Mouse (Mus musculus) limb, embryonic 11.5 days (tissue): Measurements from ENCODE around the gene Tarsl2. TPM values are rescaled to one million over a fixed set of nuclear protein-coding genes. Genes with fewer than 3 reads are reported as not detected.

Experiments
- ATAC-seq: fragments of 200-750 bp; cut with Nextera tagmentation; 2 replicates; pipeline ENCODE4 v1.8.0; 2017; ENCODE audit warnings: low read depth; ENCODE audit not compliant: insufficient number of reproducible peaks, low FRiP score, low TSS enrichment
- DNase-seq: peaks from one replicate; pipeline ENCODE4 v3.0.0-alpha.2; 2015; ENCODE audit warnings: low spot score
- H3K27ac ChIP-seq: fragments of 300-500 bp; sonication (generic); replicated peaks from 2 replicates; pipeline ENCODE4 v1.5.1; 2014; ENCODE audit warnings: low read depth, mild to moderate bottlenecking, low read length
- H3K27me3 ChIP-seq: fragments of 300-500 bp; sonication (generic); 2 replicates; pipeline ENCODE4 v1.6.1; 2014; ENCODE audit warnings: mild to moderate bottlenecking, low read length, mixed read lengths; ENCODE audit not compliant: control insufficient read depth, insufficient read depth
- H3K36me3 ChIP-seq: fragments of 300-500 bp; sonication (generic); 2 replicates; pipeline ENCODE4 v1.6.1; 2014; ENCODE audit warnings: mild to moderate bottlenecking, low read length, moderate library complexity, mixed read lengths; ENCODE audit not compliant: control insufficient read depth, insufficient read depth
- H3K4me1 ChIP-seq: fragments of 300-500 bp; sonication (generic); 2 replicates; pipeline ENCODE4 v1.6.1; 2014; ENCODE audit warnings: low read length, mixed read lengths; ENCODE audit not compliant: control insufficient read depth, insufficient read depth
- H3K4me2 ChIP-seq: fragments of 300-500 bp; sonication (generic); 2 replicates; pipeline ENCODE4 v1.6.1; 2014; ENCODE audit warnings: low read depth, mild to moderate bottlenecking, moderate library complexity; ENCODE audit not compliant: severe bottlenecking
- H3K4me3 ChIP-seq: fragments of 300-500 bp; sonication (generic); 2 replicates; pipeline ENCODE4 v1.5.1; 2014; ENCODE audit warnings: low read depth, low read length
- H3K9ac ChIP-seq: fragments of 300-500 bp; sonication (generic); 2 replicates; pipeline ENCODE4 v1.6.1; 2014; ENCODE audit warnings: mild to moderate bottlenecking, low read length
- H3K9me3 ChIP-seq: fragments of 300-500 bp; sonication (generic); 2 replicates; pipeline ENCODE4 v1.6.1; 2016; ENCODE audit warnings: low read length; ENCODE audit not compliant: control insufficient read depth
- WGBS: fragments of 180-500 bp; shearing (Covaris S2); extraction: QIAGEN DNeasy Blood & Tissue Kit; methylation state at CpG from one replicate; pipeline ENCODE4 v1.1.7; 2014; 5-methylcytosine and 5-hydroxymethylcytosine counted together
- polyA plus RNA-seq: library from polyadenylated mRNA; unstranded; fragments of >200 nt; fragmentation: Nextera tagmentation; extraction: Ambion mirVana; gene quantifications from 2 replicates; pipeline ENCODE4 v1.2.1, GENCODE M21; 2014

Gene Tarsl2
- polyA plus RNA-seq, 1 experiment from 2014 or later, result 10.0 TPM

DNA sequence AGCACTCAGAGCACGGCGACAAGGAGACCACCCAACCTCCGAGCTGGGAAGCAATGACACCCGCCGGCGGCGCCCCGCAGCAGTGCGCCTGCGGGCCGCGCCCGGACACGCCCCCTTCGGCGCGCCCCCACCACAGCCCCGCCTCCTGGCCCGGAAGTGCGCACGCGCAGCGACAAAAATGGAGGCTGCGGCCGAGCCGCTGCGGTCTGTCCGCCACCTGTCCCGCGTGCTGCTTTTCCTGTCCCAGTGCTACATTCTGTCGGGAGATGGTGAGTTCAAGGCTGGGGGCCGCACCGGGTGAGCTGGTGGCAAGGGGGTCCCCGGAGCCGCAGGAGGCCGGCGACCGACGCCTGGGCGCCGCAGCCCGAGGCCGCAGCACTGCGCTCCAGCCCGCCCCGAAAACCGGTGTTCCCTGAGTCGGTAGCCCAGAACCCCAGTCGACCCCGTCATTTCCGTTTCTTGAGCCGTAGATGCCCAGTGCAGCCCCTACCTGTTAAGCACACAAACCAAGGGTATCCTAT, 48.7 kb downstream of the Tarsl2 start:
- no peaks in the 10 kb centered on the region for H3K27me3 ChIP-seq
- H3K4me1 ChIP-seq, result peaks cover 8% of the 10 kb centered on the region
- DNase-seq (peak; percentile 89), ATAC-seq (peak; percentile 92)
- under 1% methylated on average over 51 of the region's 52 CpGs for WGBS
- H3K9me3 ChIP-seq, result no peaks in the 10 kb centered on the region
- H3K9ac ChIP-seq, result peak overlapping the region; percentile 77
- 0 out of 2 replicates have a peak overlapping the region, but pooled peaks have one; percentile 39 for H3K27ac ChIP-seq
- peak overlapping the region; percentile 51 for H3K4me2 ChIP-seq
- peak overlapping the region; percentile 77 for H3K4me3 ChIP-seq
- peaks cover 3% of the 10 kb centered on the region; the same call in 1 of the 2 replicates for H3K36me3 ChIP-seq

DNA sequence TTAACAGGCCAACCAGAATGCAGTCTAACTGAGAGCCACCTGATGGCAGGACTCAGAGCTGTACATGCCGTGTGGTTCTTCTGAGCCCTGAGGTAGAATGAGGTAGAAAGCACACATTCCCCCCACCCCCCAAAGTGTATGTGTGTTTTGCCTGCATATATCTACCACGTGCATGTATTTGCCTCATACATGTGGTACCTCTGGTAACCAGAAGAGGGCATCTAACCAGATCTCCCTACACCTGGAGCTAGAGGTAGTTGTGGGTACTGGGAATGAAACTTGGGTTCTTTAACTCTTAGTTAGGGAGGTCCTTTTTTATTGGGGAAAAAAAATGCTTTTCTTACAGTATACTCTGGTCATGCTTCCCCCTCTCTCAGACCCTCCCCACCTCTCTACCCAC, 51.8 kb downstream of the Tarsl2 start:
- 59% methylated on average over 2 of the region's 2 CpGs for WGBS
- Histone ChIP-seq H3K4me1 (peaks cover 8% of the 10 kb centered on the region), H3K27ac (no peak overlapping the region), H3K9ac (no peak overlapping the region), H3K4me2 (no peak overlapping the region), H3K27me3 (no peaks in the 10 kb centered on the region), H3K4me3 (no peak overlapping the region), H3K36me3 (peaks cover 7% of the 10 kb centered on the region), H3K9me3 (no peaks in the 10 kb centered on the region)
- ATAC-seq (no peak), DNase-seq (no peak)

DNA sequence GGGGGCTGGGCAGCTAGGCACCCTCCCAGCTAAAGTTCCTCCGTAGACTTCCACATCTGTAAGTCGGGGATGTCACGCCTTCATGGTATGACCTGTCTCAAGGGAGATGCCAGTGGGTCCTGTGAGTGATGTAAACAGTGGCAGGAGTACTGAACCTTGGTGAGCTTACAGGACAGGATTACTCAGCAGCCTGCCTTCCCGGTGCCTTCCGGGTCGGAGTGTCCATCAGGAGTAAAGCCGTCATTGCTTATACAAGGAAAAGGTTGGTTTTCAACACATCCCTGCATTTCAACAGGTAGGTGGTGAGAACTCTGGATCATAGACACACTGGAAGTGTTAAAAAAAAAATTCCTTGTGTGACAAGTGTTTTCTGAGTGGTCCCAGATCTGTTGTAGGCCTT, 57.4 kb downstream of the Tarsl2 start:
- no peak for ATAC-seq
- Histone ChIP-seq H3K4me3 (no peak overlapping the region), H3K9me3 (no peaks in the 10 kb centered on the region), H3K9ac (no peak overlapping the region), H3K4me2 (no peak overlapping the region), H3K27ac (no peak overlapping the region), H3K4me1 (no peaks in the 10 kb centered on the region), H3K36me3 (peaks cover 13% of the 10 kb centered on the region), H3K27me3 (no peaks in the 10 kb centered on the region)
- DNase-seq, result no peak
- 91% methylated on average over 7 of the region's 7 CpGs for WGBS

DNA sequence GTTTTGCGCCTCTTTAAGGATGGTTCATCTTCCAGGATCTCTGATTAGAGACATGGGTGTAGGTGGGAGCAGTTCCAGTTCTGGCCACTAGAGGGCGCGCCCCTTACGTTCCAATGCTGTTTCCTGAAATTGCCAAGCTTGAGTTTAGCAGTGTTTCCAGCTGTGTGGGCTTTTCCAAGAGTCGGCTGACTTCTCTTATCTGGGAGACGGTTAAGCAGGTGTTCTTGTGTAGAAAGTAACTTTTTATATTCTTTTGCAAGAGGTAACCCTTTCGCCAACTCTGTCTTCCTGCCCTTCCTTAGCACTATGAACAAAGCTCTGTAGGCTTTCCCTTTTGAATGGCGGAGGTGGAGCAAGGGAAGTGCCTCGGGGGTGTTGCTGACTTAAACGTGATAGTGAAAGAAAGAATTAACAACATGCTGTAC, 60.1 kb downstream of the Tarsl2 start:
- Histone ChIP-seq H3K36me3 (peaks cover 9% of the 10 kb centered on the region), H3K4me3 (no peak overlapping the region), H3K9ac (no peak overlapping the region), H3K4me1 (no peaks in the 10 kb centered on the region), H3K4me2 (peak overlapping the region; percentile 25; the same call in 1 of the 2 replicates), H3K27ac (no peak overlapping the region), H3K9me3 (no peaks in the 10 kb centered on the region), H3K27me3 (no peaks in the 10 kb centered on the region)
- peak; percentile 88 for DNase-seq
- WGBS, result 24% methylated on average over 10 of the region's 10 CpGs
- no peak for ATAC-seq

DNA sequence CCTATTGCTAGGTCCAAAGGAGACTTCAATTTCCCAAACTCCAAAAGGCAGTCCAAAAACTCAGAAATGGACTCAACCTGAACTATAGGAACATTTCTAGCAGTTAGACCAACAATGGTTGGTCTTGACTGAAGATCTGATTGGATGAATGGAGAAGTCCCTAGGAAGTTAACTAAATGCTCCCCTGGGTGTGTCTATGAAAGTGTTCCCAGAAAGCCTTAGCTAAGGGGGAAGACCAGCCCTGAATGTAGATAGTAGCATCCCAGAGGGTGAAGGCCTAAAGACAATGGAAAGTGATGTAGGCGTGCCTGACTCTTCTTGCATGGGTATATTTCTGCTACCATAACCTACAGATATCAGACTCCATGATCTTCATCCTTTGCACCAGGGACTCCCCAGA, 63.8 kb downstream of the Tarsl2 start:
- H3K4me2 ChIP-seq, result no peak overlapping the region
- no peak overlapping the region for H3K27ac ChIP-seq
- no peaks in the 10 kb centered on the region for H3K4me1 ChIP-seq
- no peaks in the 10 kb centered on the region for H3K9me3 ChIP-seq
- ATAC-seq, result no peak
- H3K9ac ChIP-seq, result no peak overlapping the region
- DNase-seq, result no peak
- H3K36me3 ChIP-seq, result no peaks in the 10 kb centered on the region
- 86% methylated on average over 1 of the region's 1 CpGs for WGBS
- no peak overlapping the region for H3K4me3 ChIP-seq
- H3K27me3 ChIP-seq, result no peaks in the 10 kb centered on the region

DNA sequence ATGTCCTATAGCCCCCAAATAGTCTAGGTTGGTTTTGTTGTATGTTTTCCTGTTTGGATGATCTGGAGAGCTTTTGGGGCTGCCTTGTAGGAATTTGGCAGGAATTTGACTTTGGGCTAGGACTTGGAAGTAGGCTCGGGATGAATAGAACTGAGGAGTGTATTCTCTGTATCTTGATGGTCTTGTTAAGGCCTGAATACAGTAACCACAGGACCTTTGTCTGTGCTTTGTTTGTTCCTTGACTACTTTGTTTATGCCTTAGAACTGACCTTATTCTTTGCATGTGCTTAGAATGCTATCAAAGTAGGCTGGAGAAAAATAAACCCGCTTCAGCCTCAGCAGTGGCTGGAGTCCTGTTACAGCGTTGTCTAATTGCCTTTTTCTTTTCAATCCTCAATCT, 65.6 kb downstream of the Tarsl2 start:
- no peak for DNase-seq
- H3K27ac ChIP-seq, result no peak overlapping the region
- H3K9ac ChIP-seq, result no peak overlapping the region
- H3K36me3 ChIP-seq, result no peaks in the 10 kb centered on the region
- no peak overlapping the region for H3K4me2 ChIP-seq
- ATAC-seq, result no peak
- H3K27me3 ChIP-seq, result no peaks in the 10 kb centered on the region
- H3K9me3 ChIP-seq, result no peaks in the 10 kb centered on the region
- no peak overlapping the region for H3K4me3 ChIP-seq
- no peaks in the 10 kb centered on the region for H3K4me1 ChIP-seq
- 83% methylated on average over 3 of the region's 3 CpGs for WGBS

DNA sequence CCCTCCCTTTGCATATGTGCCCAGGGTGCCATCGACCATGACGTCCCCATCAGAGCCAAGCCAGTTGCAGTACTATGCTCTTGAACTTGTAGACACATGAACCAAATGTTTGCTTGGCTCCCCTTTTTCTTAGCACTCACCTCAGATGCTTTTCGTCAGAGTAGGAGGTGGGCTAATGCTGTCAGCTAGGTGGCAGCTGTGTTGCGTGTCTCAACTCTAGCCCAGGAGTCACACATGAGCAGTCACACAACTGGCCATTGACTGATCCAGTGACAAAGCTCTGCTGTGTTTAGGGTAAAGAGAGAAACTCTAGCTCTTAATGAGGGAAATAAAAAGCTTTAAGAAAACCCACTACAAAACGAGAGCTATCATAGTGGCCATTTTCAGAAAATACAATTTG, 69.1 kb downstream of the Tarsl2 start:
- WGBS, result 78% methylated on average over 5 of the region's 5 CpGs
- Histone ChIP-seq H3K9ac (no peak overlapping the region), H3K9me3 (no peaks in the 10 kb centered on the region), H3K4me2 (no peak overlapping the region), H3K4me3 (no peak overlapping the region), H3K27me3 (no peaks in the 10 kb centered on the region), H3K27ac (no peak overlapping the region), H3K36me3 (no peaks in the 10 kb centered on the region), H3K4me1 (no peaks in the 10 kb centered on the region)
- DNase-seq (no peak), ATAC-seq (no peak)

DNA sequence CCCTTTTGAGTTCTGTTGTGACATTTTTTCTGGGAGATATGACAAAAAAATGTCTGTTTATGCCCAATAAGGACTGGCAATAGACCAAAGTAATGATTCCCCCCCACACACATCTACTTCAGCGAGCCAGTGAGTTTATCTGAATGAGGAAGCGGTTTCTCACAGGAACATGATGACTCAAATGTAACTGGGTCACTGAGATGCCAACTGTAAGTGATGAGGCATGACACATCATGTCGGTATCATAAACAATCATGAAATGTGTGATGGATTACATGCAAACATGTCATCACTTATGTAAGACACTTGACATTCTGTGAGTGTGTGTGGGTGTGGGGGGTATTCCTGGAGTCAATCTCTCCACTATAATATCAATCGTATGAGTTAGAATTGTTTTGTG, 69.6 kb downstream of the Tarsl2 start:
- Histone ChIP-seq H3K4me1 (no peaks in the 10 kb centered on the region), H3K4me3 (no peak overlapping the region), H3K27ac (no peak overlapping the region), H3K4me2 (no peak overlapping the region), H3K9me3 (no peaks in the 10 kb centered on the region), H3K36me3 (no peaks in the 10 kb centered on the region), H3K27me3 (no peaks in the 10 kb centered on the region), H3K9ac (no peak overlapping the region)
- WGBS, result 83% methylated on average over 4 of the region's 4 CpGs
- ATAC-seq (no peak), DNase-seq (no peak)

DNA sequence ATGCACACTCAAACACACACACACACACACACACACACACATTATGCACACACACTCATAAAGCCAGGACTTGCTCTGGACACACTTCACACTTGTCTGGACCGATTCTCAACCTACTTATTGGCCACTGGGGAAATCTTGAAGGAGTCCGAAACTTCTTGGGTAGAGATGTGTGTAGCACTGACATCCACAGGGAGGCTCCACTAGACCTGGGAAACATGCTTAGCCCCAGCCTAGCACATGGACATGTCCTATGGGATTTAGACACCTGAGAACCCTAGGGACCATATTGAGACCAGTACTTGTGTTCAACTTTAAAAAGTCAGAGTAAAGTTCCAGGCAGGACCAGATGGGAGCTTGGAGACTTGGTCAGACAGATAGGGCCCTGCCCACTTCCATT, 89.3 kb downstream of the Tarsl2 start:
- WGBS, result 79% methylated on average over 2 of the region's 2 CpGs
- no peak overlapping the region for H3K27ac ChIP-seq

More for the DNA sequence above, 89.3 kb downstream of the Tarsl2 start:
- Histone ChIP-seq H3K36me3 (no peaks in the 10 kb centered on the region), H3K4me2 (no peak overlapping the region), H3K4me1 (no peaks in the 10 kb centered on the region), H3K9me3 (no peaks in the 10 kb centered on the region), H3K27me3 (no peaks in the 10 kb centered on the region), H3K4me3 (no peak overlapping the region), H3K9ac (no peak overlapping the region)
- no peak for DNase-seq
- no peak for ATAC-seq
